In genomic region chr14:74948014-74948396, GRCm38 (mm10) we compare ENCODE assay signal across 8 mouse cellular contexts. TPM values are rescaled to one million over a fixed set of nuclear protein-coding genes. Genes with fewer than 3 reads are reported as not detected.
DNase-seq lines count a peak whose midpoint lies in the region; ATAC-seq and TF ChIP-seq lines count a peak whose summit lies in the region.

No protein-coding gene starts in this region.

- DNase-seq in left cerebral cortex, adult 2 months (ENCODE audit: extremely low spot score in 1 of 2, low spot score in 2 of 2), result no peak
- no peak for DNase-seq in left cerebral cortex, postnatal 14 days (ENCODE audit: low spot score in 2 of 2)
- DNase-seq in embryonic facial prominence, embryonic 11.5 days (ENCODE audit: low spot score), result no peak
- DNase-seq in hindbrain, postnatal 0 days (ENCODE audit: low spot score), result no peak
- DNase-seq in midbrain, postnatal 0 days (ENCODE audit: low spot score), result no peak
- no peak for DNase-seq in frontal cortex, postnatal 10 days (ENCODE audit: low spot score in 2 of 2)
- no peak for DNase-seq in kidney, adult 18-20 months
- DNase-seq in layer of hippocampus, adult 18-20 months (ENCODE audit: low spot score in 2 of 2), result no peak

- no peaks in the 10 kb centered on the region for H3K9me3 ChIP-seq in embryonic facial prominence, embryonic 11.5 days (replicated peaks; ENCODE audit: control insufficient read depth, low read length)
- no peaks in the 10 kb centered on the region for H3K9me3 ChIP-seq in hindbrain, postnatal 0 days (ENCODE audit: low read length)
- H3K9me3 ChIP-seq in midbrain, postnatal 0 days (ENCODE audit: low read length), result no peaks in the 10 kb centered on the region

- WGBS in embryonic facial prominence, embryonic 11.5 days, result 31% methylated on average over 13 of the region's 13 CpGs
- 28% methylated on average over 13 of the region's 13 CpGs for WGBS in hindbrain, postnatal 0 days
- 30% methylated on average over 13 of the region's 13 CpGs for WGBS in midbrain, postnatal 0 days

- no peaks in the 10 kb centered on the region for H3K27me3 ChIP-seq in embryonic facial prominence, embryonic 11.5 days (ENCODE audit: control insufficient read depth, insufficient read depth, low read length)
- H3K27me3 ChIP-seq in hindbrain, postnatal 0 days (ENCODE audit: insufficient read depth, low read length), result no peaks in the 10 kb centered on the region
- no peaks in the 10 kb centered on the region for H3K27me3 ChIP-seq in midbrain, postnatal 0 days (ENCODE audit: insufficient read depth, low read length)

- H3K36me3 ChIP-seq in embryonic facial prominence, embryonic 11.5 days (replicated peaks; ENCODE audit: control insufficient read depth, insufficient read depth, low read depth, low read length), result no peaks in the 10 kb centered on the region
- no peaks in the 10 kb centered on the region for H3K36me3 ChIP-seq in hindbrain, postnatal 0 days (ENCODE audit: insufficient read depth, low read length)
- H3K36me3 ChIP-seq in midbrain, postnatal 0 days (ENCODE audit: insufficient read depth, low read length), result no peaks in the 10 kb centered on the region

- H3K9ac ChIP-seq in embryonic facial prominence, embryonic 11.5 days (replicated peaks; ENCODE audit: low read length), result peak overlapping the region; percentile 87
- H3K9ac ChIP-seq in hindbrain, postnatal 0 days (replicated peaks; ENCODE audit: low read length), result peak overlapping the region; percentile 96
- H3K9ac ChIP-seq in midbrain, postnatal 0 days (replicated peaks; ENCODE audit: low read length, poor library complexity, severe bottlenecking), result peak overlapping the region; percentile 95

- H3K4me3 ChIP-seq in left cerebral cortex, adult 2 months, result peak overlapping the region; percentile 85
- H3K4me3 ChIP-seq in embryonic facial prominence, embryonic 11.5 days (ENCODE audit: low read depth, low read length), result peak overlapping the region; percentile 90
- peak overlapping the region; percentile 69 for H3K4me3 ChIP-seq in hindbrain, postnatal 0 days (ENCODE audit: low read length)
- peak overlapping the region; percentile 51 for H3K4me3 ChIP-seq in midbrain, postnatal 0 days (ENCODE audit: low read depth, low read length)

- H3K4me1 ChIP-seq in embryonic facial prominence, embryonic 11.5 days (ENCODE audit: control insufficient read depth, insufficient read depth, low read length), result 0 out of 2 replicates have a peak, but pooled peaks cover 2% of the 10 kb centered on the region
- peaks cover 10% of the 10 kb centered on the region for H3K4me1 ChIP-seq in hindbrain, postnatal 0 days (ENCODE audit: insufficient read depth, low read length)
- H3K4me1 ChIP-seq in midbrain, postnatal 0 days (ENCODE audit: insufficient read depth, low read length), result no peaks in the 10 kb centered on the region; the same call in 1 of the 2 replicates

- peak overlapping the region; percentile 95 for H3K27ac ChIP-seq in left cerebral cortex, adult 2 months
- H3K27ac ChIP-seq in embryonic facial prominence, embryonic 11.5 days (replicated peaks; ENCODE audit: low read depth, low read length), result no peak overlapping the region
- peak overlapping the region; percentile 95 for H3K27ac ChIP-seq in hindbrain, postnatal 0 days
- H3K27ac ChIP-seq in midbrain, postnatal 0 days (ENCODE audit: low read depth, low read length), result peak overlapping the region; percentile 95

- intact Hi-C loops in left cerebral cortex, adult 2 months (cut with DNase I), result loop anchor here (2.0 to 5.0 kb wide), 2 partner anchors 96 to 183 kb away; no protein-coding TSS in a partner anchor
- intact Hi-C loops in left cerebral cortex, postnatal 14 days (cut with DNase I), result loop anchor here (2.0 to 5.0 kb wide), 3 partner anchors 36 to 183 kb away; no protein-coding TSS in a partner anchor

- H3K4me2 ChIP-seq in embryonic facial prominence, embryonic 11.5 days (ENCODE audit: low read depth, low read length), result peak overlapping the region; percentile 85
- peak overlapping the region; percentile 70 for H3K4me2 ChIP-seq in hindbrain, postnatal 0 days (ENCODE audit: low read depth, low read length)
- H3K4me2 ChIP-seq in midbrain, postnatal 0 days (ENCODE audit: low read depth, low read length, poor library complexity, severe bottlenecking), result peak overlapping the region; percentile 94

- no peak for ATAC-seq in embryonic facial prominence, embryonic 11.5 days (replicated peaks; ENCODE audit: insufficient number of reproducible peaks, low FRiP score, low TSS enrichment, low read depth)
- ATAC-seq in hindbrain, postnatal 0 days, result no peak; the same call in 1 of the 2 replicates
- no peak for ATAC-seq in midbrain, postnatal 0 days (ENCODE audit: low FRiP score)

- TF ChIP-seq CTCF in left cerebral cortex, adult 2 months (IDR thresholded peaks at IDR 0.05), result no peak
- TF ChIP-seq CTCF in hindbrain, postnatal 0 days (IDR thresholded peaks at IDR 0.05; ENCODE audit: low read depth), result peak; percentile 18; the same call in 1 of the 2 replicates
- no peak; the same call in 1 of the 2 replicates for TF ChIP-seq CTCF in midbrain, postnatal 0 days (IDR thresholded peaks at IDR 0.05)

RNA-seq across cellular contexts. Expression of gene Lrch1, which starts 0.3 kb away (rescaled TPM):
- total RNA-seq in left cerebral cortex, adult 2 months (2021), result 10 to 100 TPM; 14.8 to 16.3 TPM
- 10 to 100 TPM; 20.7 to 25.4 TPM for total RNA-seq in left cerebral cortex, postnatal 14 days (2021)
- polyA plus RNA-seq in embryonic facial prominence, embryonic 11.5 days (2014; fragmentation: Nextera tagmentation; extraction: Ambion mirVana), result 10.1 and 10.4 TPM in 2 replicates
- 12.7 and 22.3 TPM in 2 replicates for total RNA-seq in hindbrain, postnatal 0 days (2014; rRNA removed)
- 16.5 and 17.3 TPM in 2 replicates for polyA plus RNA-seq in hindbrain, postnatal 0 days (2015; fragmentation: Nextera tagmentation; extraction: Ambion mirVana)
- 21.7 and 22.3 TPM in 2 replicates for total RNA-seq in midbrain, postnatal 0 days (2014; rRNA removed)
- 15.7 and 22.4 TPM in 2 replicates for polyA plus RNA-seq in midbrain, postnatal 0 days (2015; fragmentation: Nextera tagmentation; extraction: Ambion mirVana)
- 10 to 100 TPM; 20.4 to 23.1 TPM for total RNA-seq in layer of hippocampus, adult 18-20 months (2021)
